9 mouse cellular contexts compared by ENCODE assay signal in the genomic region with DNA sequence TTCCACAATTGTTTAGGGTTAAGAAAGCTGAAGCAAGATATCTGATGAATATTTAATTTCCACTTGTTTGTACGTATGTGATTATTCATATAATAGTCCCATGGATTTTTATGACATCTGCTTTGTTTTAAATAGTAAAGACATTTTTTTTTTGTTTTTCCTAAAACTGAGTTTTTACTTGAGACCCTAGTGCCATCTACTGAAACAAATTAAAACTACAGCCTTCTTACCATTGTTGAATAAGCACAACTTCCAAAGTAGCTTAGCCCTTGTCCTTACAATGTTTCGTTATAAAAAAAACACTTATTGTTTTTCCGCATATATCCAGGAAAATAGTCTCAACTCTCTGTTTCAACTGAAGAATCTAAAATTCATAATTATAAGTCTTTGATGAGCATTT.
DNase-seq lines count a peak whose midpoint lies in the region; ATAC-seq and TF ChIP-seq lines count a peak whose summit lies in the region.
"Had no signal": no experiment of that assay in that cellular context is flagged by ENCODE, and none has a peak within 500 bp of the region (broad histone marks: within the 10 kb centered on the region; RNA-seq: fewer than 3 reads in every experiment).

No protein-coding gene starts in this region.

- peak; percentile 69; the same call in 1 of the 2 replicates for ATAC-seq in megakaryocyte-erythroid progenitor cell, adult 5-6 weeks (replicated peaks; ENCODE audit: low FRiP score, low TSS enrichment, poor library complexity, severe bottlenecking)

- peak; percentile 6 for DNase-seq in liver, adult 2 months (ENCODE audit: extremely low read depth, low read depth, low spot score)
- DNase-seq in liver = no peak
- DNase-seq in ES-CJ7 (ENCODE audit: low read depth, low spot score) = peak; percentile 33
- DNase-seq in adipocyte (ENCODE audit: low spot score) = peak; percentile 58
- no peak for DNase-seq in left cerebral cortex, adult 18-20 months (ENCODE audit: low spot score in 2 of 2)
- DNase-seq in B cell, adult 2 months = no peak
- DNase-seq: kidney, postnatal 14 days; lung, postnatal 4 days had no signal

- peak; percentile 22; the same call in 1 of the 2 replicates for TF ChIP-seq CTCF in liver, adult 2 months (IDR thresholded peaks at IDR 0.05; ENCODE audit: low read depth, low read length)

- H3K9ac ChIP-seq in liver, adult 2 months (ENCODE audit: low read depth, low read length) = no peak overlapping the region

- H3K4me3 ChIP-seq in liver, adult 2 months (ENCODE audit: insufficient read depth, low read depth, low read length) = no peak overlapping the region

- 38% methylated on average over 3 of the region's 3 CpGs for WGBS in liver, adult 2 months

- no peaks in the 10 kb centered on the region for H3K27me3 ChIP-seq in liver, adult 2 months (ENCODE audit: control insufficient read depth, insufficient read depth, low read length)

- H3K79me2 ChIP-seq in liver, adult 2 months (ENCODE audit: control insufficient read depth, insufficient read depth, low read length) = no peaks in the 10 kb centered on the region

- H3K4me1 ChIP-seq in liver, adult 2 months (ENCODE audit: control insufficient read depth, insufficient read depth, low read length) = no peaks in the 10 kb centered on the region

- H3K36me3 ChIP-seq in liver, adult 2 months (ENCODE audit: control insufficient read depth, insufficient read depth, low read length) = no peaks in the 10 kb centered on the region

- no peak overlapping the region for H3K27ac ChIP-seq in liver, adult 2 months (replicated peaks; ENCODE audit: insufficient read depth, low read depth, low read length)

- TF ChIP-seq POLR2A in liver, adult 2 months (IDR thresholded peaks at IDR 0.05; ENCODE audit: extremely low read depth, insufficient read depth, low read length) = no peak

Comparison
In these comparisons a context has a peak if more than half of its experiments do, and no peak if none do; other contexts are left out.
1. DNase-seq: peak in liver, adult 2 months (single experiment), ES-CJ7 (single experiment) and adipocyte (single experiment); none in liver (single experiment), left cerebral cortex, adult 18-20 months (0 of 2) and B cell, adult 2 months (0 of 2).